Mouse (Mus musculus): ENCODE measurements around the gene Hsf2bp. TPM values are rescaled to one million over a fixed set of nuclear protein-coding genes. Genes with fewer than 3 reads are reported as not detected.

The Hsf2bp gene
- total RNA-seq, 2 experiments from 2014 or later, result 1.9 TPM

GRCm38 (mm10) chr17:31992004-31992403 lies 44.1 kb downstream of the Hsf2bp start:
- no peak for DNase-seq (ENCODE audit: low spot score in 2 of 2)

DNA sequence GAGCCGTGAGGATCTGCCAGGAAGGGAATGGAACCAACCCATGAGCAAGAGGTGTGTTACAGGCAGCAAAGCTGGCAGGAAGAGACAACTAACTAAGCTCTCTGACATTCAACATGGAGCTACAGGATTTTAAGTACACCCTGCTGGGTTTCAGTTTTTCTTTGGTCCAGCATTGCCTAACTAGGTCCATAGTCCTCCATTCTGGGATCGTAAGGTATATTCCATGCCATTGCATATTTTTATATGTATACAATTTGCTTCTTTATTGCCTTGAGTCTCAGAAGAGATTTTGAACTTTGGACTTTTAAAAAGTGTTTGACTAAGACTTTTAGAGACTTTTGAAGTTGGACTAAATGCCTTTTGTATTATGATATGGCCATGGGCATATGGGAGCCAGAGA lies 47.1 kb downstream of the Hsf2bp start:
- DNase-seq (ENCODE audit: low spot score in 2 of 2), result no peak

DNA sequence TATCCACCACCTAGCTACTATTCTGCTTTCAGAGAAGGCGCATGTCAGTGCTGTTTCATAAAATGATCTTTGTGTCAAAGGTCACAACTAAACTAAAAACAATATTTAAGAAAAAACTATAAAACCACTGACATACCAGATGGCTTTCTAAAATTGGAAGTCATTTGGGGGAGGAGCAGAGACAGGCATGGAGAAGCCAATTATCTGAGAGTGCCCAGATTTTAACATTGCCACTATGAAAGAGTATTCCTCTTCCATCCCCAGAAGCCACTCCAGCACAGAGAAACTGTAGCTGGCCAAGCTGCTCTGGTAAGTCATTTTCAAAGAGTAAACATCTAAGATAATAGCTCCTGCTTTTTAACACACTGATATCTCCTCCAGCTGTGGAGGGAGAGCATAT lies 49.2 kb downstream of the Hsf2bp start:
- DNase-seq (ENCODE audit: low spot score in 2 of 2), result no peak

GRCm38 (mm10) chr17:31983491-31983890 lies 52.7 kb downstream of the Hsf2bp start:
- no peak for DNase-seq (ENCODE audit: low spot score in 2 of 2)

GRCm38 (mm10) chr17:31982326-31983190 lies 53.6 kb downstream of the Hsf2bp start:
- no peak for DNase-seq (ENCODE audit: low spot score in 2 of 2)

DNA sequence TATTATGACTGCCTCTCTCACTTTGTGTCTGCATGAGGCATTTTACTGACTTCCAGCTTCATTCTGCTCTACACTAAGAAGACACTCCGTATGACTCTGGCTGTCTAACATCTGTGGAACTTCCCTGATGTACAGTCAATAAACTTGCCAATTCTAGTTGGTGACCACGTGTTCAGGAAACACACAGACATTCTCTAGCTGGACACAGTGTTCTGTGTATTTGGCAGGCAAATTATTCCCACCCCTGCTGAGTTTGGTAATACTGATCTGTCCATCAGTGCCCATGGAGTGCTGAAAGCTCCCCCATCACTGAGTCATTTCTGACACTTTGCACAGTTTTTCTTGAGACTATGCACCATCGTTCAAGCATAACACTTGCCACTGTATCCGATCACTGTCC lies 56.3 kb downstream of the Hsf2bp start:
- DNase-seq (ENCODE audit: low spot score in 2 of 2), result no peak

DNA sequence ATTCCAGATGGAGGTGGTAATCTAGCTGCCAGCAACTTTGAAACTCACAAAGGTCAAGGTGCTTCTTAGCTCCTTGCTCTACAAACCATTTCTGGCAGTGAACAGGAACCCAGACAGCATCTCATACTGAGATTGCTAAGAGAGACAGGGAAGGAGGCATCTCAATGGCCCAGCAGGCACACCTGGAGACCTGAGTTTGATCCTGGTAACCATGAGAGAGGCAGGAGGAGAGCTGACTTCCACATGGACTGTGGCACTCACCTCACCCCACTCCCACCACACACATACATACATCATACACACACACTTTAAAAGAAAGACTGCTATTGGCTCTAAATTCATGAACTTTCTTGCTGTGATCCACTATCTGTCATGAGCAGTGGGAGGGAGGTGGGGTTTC lies 59.0 kb downstream of the Hsf2bp start:
- no peak for DNase-seq (ENCODE audit: low spot score in 2 of 2)

- DNase-seq (ENCODE audit: low spot score in 2 of 2), result no peak
Measured at GRCm38 (mm10) chr17:31976501-31976900, 59.6 kb downstream of the Hsf2bp start.

DNA sequence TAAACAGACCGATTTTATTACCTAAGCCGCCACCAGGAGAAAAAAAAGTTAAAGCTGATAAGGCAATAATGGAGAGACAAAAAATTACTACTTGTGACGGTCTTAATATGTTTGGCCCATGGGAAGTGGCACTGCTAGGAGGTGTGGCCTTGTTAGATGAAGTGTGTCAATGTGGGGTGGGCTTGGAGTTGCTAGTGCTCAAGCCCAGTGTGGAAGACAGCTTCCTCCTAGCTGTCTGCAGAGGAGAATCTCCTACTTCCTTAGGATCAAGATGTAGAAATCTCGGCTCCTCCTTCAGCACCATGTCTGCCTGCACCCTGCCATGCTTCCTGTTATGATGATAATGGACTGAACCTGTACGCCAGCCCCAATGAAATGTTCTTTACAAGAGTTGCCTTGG lies 61.5 kb downstream of the Hsf2bp start:
- no peak for DNase-seq (ENCODE audit: low spot score in 2 of 2)

- no peak for DNase-seq (ENCODE audit: low spot score in 2 of 2)
Measured at GRCm38 (mm10) chr17:31973664-31974230, 62.4 kb downstream of the Hsf2bp start.

- no peak for DNase-seq (ENCODE audit: low spot score in 2 of 2)
Measured at GRCm38 (mm10) chr17:31970890-31971289, 65.3 kb downstream of the Hsf2bp start.

GRCm38 (mm10) chr17:31968801-31969200 lies 67.3 kb downstream of the Hsf2bp start:
- DNase-seq (ENCODE audit: low spot score in 2 of 2), result no peak

- no peak for DNase-seq (ENCODE audit: low spot score in 2 of 2)
Measured at GRCm38 (mm10) chr17:31967311-31967710, 68.8 kb downstream of the Hsf2bp start.

- DNase-seq (ENCODE audit: low spot score in 2 of 2), result no peak
Measured at GRCm38 (mm10) chr17:31966566-31966965, 69.6 kb downstream of the Hsf2bp start.

DNA sequence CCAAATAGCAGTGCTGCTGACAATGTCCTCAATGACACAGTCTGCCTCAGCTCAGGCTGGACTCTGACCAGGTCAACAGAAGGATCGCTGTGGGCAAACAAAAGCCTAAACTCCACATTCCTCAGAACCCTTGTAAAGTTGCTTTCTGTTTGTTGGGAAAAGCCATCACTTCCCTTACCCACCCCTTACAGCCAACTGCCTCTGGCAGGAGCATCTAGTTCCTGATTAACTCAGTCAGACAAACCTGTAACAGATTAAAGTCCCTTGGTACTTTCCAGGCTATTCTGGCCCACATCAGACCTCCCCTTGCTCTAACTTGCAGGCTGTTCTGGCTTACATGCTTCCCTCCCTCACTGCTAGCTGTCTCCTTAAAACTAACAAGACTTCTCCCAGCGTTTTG lies 70.5 kb downstream of the Hsf2bp start:
- DNase-seq (ENCODE audit: low spot score in 2 of 2), result no peak

- no peak for DNase-seq (ENCODE audit: low spot score in 2 of 2)
Measured at GRCm38 (mm10) chr17:31962930-31963329, 73.2 kb downstream of the Hsf2bp start.

DNA sequence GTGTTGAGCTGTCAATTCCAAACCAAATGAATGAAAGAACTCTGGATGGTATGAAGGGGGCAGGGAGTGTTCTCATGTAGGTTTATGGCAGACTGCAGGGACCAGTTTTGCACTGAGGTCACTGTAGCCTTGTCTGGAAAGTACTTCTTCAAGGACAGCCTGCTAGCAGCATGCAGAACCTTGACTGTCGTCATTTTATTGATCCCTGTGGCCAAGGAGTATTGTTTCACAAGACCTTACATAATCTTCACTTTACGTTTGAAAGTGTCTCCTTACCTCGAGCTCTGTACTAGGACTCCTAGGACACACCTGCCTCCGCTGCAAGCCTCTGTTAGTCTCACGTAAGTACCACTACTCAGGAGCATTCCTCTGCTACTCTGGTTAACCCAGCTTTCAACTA lies 73.9 kb downstream of the Hsf2bp start:
- DNase-seq (ENCODE audit: low spot score in 2 of 2), result no peak

DNA sequence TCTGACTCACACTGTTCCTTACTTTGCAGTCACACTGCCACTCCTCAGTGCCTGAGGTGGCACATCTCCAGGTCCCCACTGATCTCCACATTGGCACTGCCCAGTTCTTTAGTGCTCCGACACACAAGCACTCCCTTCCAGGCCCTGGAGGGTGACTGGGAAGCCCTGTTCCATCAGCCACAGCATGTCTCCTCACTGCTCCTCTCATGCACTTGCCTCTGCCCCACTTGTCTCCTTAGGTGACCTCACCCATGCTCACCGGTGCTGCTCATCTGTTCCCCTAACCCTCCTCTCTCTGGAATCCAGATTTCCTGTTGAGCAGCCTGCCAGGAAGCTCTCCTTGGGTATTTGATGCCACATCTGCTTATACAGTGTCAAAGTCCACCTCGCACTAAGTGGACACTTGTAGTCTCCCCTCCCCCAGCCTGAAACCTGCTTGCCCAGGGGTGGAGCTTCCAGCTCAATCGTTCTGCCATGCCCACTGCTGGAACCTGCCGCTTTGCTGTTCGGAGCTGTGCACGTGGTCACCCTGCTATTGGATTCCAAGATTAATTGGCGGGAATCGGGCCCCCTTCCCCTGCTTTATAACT lies 81.5 kb downstream of the Hsf2bp start:
- DNase-seq (ENCODE audit: low spot score in 2 of 2), result no peak

GRCm38 (mm10) chr17:31949076-31949475 lies 87.1 kb downstream of the Hsf2bp start:
- no peak for DNase-seq (ENCODE audit: low spot score in 2 of 2)

- no peak for DNase-seq (ENCODE audit: low spot score in 2 of 2)
Measured at GRCm38 (mm10) chr17:31946436-31946835, 89.7 kb downstream of the Hsf2bp start.

DNA sequence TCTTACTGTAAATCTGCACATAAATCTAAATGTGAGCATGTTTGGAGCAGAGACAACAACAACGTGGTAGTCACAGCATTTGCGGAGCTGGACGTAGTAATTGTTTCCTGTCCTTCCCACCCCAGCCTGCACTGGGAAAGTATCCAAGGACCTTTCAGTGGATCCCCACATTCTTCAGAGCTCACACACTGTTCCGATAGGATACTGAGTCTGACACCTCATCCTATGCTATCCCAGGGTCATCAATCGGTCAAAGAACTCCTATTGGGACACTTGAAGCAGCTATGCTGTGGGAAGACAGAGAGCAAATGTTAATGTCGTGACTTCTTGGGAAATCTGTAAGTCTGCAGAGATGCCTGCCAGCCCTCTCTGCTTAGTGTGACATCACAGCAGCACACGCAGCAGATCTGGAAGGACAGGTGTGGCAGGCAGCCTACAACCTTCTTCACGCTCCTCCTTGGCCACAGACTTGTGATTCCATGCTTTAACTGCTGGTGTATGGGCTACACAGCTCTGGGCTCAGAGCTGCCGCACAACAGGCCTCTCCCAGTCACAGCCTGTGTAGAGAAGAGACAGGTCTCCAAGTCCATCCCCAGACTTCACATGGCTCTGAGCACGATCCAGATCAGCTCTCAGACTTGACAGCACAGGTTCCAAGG lies 92.1 kb downstream of the Hsf2bp start:
- no peak for DNase-seq (ENCODE audit: low spot score in 2 of 2)

DNA sequence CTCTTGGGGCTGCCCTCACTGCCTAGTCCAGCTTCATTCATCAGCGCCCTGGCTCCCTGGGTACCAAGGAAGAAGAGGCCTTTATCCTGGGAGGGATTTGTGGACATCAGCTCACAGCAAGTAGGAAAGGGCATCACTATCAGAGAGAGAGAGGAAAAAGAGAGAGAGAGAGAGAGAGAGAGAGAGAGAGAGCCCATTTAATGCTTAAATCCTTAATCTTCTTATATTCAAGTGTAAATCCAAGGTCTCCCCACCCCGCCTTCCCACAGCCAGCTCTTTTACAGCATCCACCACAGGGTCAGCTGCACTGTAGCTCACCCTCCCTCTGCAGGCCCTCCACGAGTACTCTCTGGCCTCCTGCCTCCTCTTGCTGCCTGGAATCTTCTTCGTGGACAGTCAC lies 94.5 kb downstream of the Hsf2bp start:
- DNase-seq (ENCODE audit: low spot score in 2 of 2), result no peak

Data from adrenal gland, postnatal 4 days (tissue).